Mouse (Mus musculus) lung, embryonic 14.5 days (tissue): ENCODE measurements around the gene Sfta2. TPM values are rescaled to one million over a fixed set of nuclear protein-coding genes. Genes with fewer than 3 reads are reported as not detected.

Source experiments
- ATAC-seq: fragments of 200-750 bp; cut with Nextera tagmentation; 2 replicates; pipeline ENCODE4 v1.8.0; 2017; ENCODE audit warnings: mild to moderate bottlenecking, moderate TSS enrichment, moderate library complexity; ENCODE audit not compliant: insufficient read depth
- DNase-seq: peaks from one replicate; pipeline ENCODE4 v3.0.0-alpha.2; 2015
- H3K27ac ChIP-seq: fragments of 300-500 bp; sonication (generic); 2 replicates; pipeline ENCODE4 v1.5.1; 2014; ENCODE audit warnings: low read depth, mild to moderate bottlenecking, moderate library complexity
- H3K27me3 ChIP-seq: fragments of 300-500 bp; sonication (generic); 2 replicates; pipeline ENCODE4 v1.6.1; 2014; ENCODE audit warnings: low read length, control low read depth; ENCODE audit not compliant: insufficient read depth
- H3K36me3 ChIP-seq: fragments of 300-500 bp; sonication (generic); 2 replicates; pipeline ENCODE4 v1.6.1; 2014; ENCODE audit warnings: control low read depth; ENCODE audit not compliant: insufficient read depth
- H3K4me1 ChIP-seq: fragments of 300-500 bp; sonication (generic); 2 replicates; pipeline ENCODE4 v1.6.1; 2014; ENCODE audit warnings: antibody characterized with exemption, control low read depth; ENCODE audit not compliant: insufficient read depth
- H3K4me2 ChIP-seq: fragments of 300-500 bp; sonication (generic); 2 replicates; pipeline ENCODE4 v1.6.1; 2014; ENCODE audit warnings: mild to moderate bottlenecking
- H3K4me3 ChIP-seq: fragments of 300-500 bp; sonication (generic); 2 replicates; pipeline ENCODE4 v1.5.1; 2014; ENCODE audit warnings: low read depth, low read length
- H3K9ac ChIP-seq: fragments of 300-500 bp; sonication (generic); 2 replicates; pipeline ENCODE4 v1.6.1; 2014
- H3K9me3 ChIP-seq: fragments of 300-500 bp; sonication (generic); 2 replicates; pipeline ENCODE4 v1.6.1; 2016; ENCODE audit warnings: low read depth, low read length, control low read depth
- CTCF ChIP-seq: IDR thresholded peaks from 2 replicates; pipeline ENCODE4 v1.5.1; 2016; ENCODE audit warnings: antibody characterized with exemption, low read depth
- WGBS: fragments of 180-500 bp; shearing (Covaris S2); extraction: QIAGEN DNeasy Blood & Tissue Kit; methylation state at CpG from one replicate; pipeline ENCODE4 v1.1.7; 2014; 5-methylcytosine and 5-hydroxymethylcytosine counted together
- polyA plus RNA-seq: library from polyadenylated mRNA; unstranded; fragments of >200 nt; fragmentation: Nextera tagmentation; extraction: Ambion mirVana; gene quantifications from 2 replicates; pipeline ENCODE4 v1.2.1, GENCODE M21; 2014

Gene Sfta2
- 61.3 and 64.3 TPM in 2 replicates for polyA plus RNA-seq

GRCm38 (mm10) chr17:35601249-35601648, at the start of gene Sfta2:
Sfta2 (plus strand) TSS chr17:35601549.
- no peak within 1 kb of the TSS for H3K4me2 ChIP-seq

DNA sequence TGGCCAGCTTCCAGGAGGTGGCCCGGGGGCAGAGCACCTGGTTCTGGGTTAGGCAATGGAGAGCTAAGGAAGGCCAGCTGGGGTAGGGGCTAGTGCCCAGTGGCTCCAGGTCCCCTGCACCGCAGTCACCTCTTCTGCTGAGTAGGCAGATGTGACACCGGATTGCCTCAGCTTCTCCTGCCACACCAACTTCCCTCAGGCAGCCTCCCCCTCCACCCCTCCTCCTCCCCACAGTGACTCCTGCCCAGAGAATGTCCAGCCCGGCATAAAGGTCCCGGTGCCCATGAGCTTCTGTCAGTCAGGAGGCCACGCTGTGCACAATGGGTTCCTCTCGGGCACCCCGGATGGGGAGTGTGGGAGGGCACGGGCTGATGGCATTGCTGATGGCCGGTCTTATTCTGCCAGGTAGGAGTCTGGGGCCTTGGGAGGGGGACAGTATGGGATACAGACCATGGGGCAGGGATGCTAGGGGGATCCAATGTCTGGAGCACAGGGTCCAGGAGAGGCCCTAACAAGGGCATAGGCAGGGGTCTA, 49.4 kb upstream of the Sfta2 start, which contains the start of gene Cdsn:
TSS of gene Cdsn (plus strand) at position 248 of the 534 bp plus-strand sequence.
- Histone ChIP-seq H3K4me1 (no peaks in the 10 kb centered on the region), H3K9ac (no peak within 1 kb of the TSS), H3K27ac (no peak within 1 kb of the TSS), H3K4me3 (no peak within 1 kb of the TSS), H3K27me3 (no peaks in the 10 kb centered on the region), H3K4me2 (no peak within 1 kb of the TSS), H3K36me3 (no peaks in the 10 kb centered on the region), H3K9me3 (no peaks in the 10 kb centered on the region)
- ATAC-seq (no peak), DNase-seq (no peak)
- TF ChIP-seq CTCF: no peak
- WGBS: 73% methylated on average over 10 of the region's 10 CpGs

More at GRCm38 (mm10) chr17:35601249-35601648, at the start of gene Sfta2:
- Histone ChIP-seq H3K9ac (no peak within 1 kb of the TSS), H3K4me1 (no peaks in the 10 kb centered on the region; the same call in 1 of the 2 replicates), H3K27me3 (no peaks in the 10 kb centered on the region; the same call in 1 of the 2 replicates), H3K36me3 (no peaks in the 10 kb centered on the region), H3K4me3 (no peak within 1 kb of the TSS), H3K9me3 (no peaks in the 10 kb centered on the region), H3K27ac (no peak within 1 kb of the TSS)
- ATAC-seq: no peak
- 44% methylated on average over 2 of the region's 2 CpGs for WGBS
- no peak for DNase-seq
- no peak for TF ChIP-seq CTCF

DNA sequence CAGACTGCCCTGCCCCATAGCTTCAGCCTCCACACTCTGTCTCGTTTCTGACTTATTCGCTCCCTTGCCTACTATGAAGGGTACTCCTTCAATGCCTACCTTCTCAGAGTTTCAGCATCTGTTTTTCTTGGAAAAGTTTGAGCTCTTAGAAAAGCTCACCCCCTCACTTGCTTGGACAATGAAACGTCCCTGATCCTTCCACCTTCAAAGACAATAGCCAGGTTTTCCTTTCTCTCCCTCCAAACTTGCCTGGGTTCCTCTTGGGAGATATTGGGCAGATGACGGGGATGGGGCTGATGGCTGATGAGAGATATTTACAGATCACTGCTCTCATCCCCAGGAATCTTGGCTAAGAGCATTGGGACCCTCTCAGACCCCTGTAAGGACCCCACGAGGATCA, 47.0 kb upstream of the Sfta2 start:
- Histone ChIP-seq H3K27me3 (no peaks in the 10 kb centered on the region), H3K27ac (no peak overlapping the region), H3K4me1 (no peaks in the 10 kb centered on the region), H3K9ac (no peak overlapping the region), H3K36me3 (no peaks in the 10 kb centered on the region), H3K4me2 (no peak overlapping the region), H3K9me3 (no peaks in the 10 kb centered on the region), H3K4me3 (no peak overlapping the region)
- DNase-seq: no peak
- TF ChIP-seq CTCF: no peak
- ATAC-seq: no peak
- 72% methylated on average over 5 of the region's 5 CpGs for WGBS

DNA sequence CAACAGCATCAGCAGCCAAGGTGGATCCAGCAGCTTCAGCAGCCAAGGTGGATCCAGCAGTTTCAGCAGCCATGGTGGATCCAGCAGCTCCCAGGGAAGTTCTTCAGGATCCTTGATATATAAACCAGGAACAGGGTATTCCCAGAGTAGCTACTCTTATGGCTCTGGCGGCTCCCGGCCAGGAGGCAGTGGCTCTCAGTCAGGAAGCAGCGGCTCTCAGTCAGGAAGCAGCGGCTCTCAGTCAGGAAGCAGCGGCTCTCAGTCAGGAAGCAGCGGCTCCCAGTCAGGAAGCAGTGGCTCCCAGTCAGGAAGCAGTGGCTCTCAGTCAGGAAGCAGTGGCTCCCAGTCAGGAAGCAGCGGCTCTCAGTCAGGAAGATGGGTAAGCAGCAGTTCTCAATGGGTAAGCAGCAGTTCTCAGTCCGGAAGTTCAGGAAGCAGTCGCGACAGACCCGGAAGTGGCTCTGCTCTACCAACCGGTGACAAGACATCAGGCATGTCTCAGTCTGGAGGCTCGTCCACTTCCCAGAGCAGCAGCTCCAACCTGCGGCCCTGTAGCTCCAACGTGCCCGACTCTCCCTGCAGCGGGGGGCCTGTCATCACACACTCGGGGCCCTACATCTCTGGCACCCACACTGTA, 46.5 kb upstream of the Sfta2 start:
- no peak overlapping the region for H3K4me3 ChIP-seq
- H3K27me3 ChIP-seq: no peaks in the 10 kb centered on the region
- H3K27ac ChIP-seq: no peak overlapping the region
- no peak for ATAC-seq
- no peak overlapping the region for H3K4me2 ChIP-seq
- H3K4me1 ChIP-seq: no peaks in the 10 kb centered on the region
- no peak for DNase-seq
- H3K9ac ChIP-seq: no peak overlapping the region
- no peak for TF ChIP-seq CTCF
- no peaks in the 10 kb centered on the region for H3K36me3 ChIP-seq
- WGBS: 81% methylated on average over 18 of the region's 18 CpGs
- no peaks in the 10 kb centered on the region for H3K9me3 ChIP-seq

GRCm38 (mm10) chr17:35556186-35556765, 45.1 kb upstream of the Sfta2 start:
- no peak for ATAC-seq
- Histone ChIP-seq H3K4me2 (no peak overlapping the region), H3K27me3 (no peaks in the 10 kb centered on the region), H3K4me3 (no peak overlapping the region), H3K4me1 (no peaks in the 10 kb centered on the region), H3K9ac (no peak overlapping the region), H3K27ac (no peak overlapping the region), H3K36me3 (no peaks in the 10 kb centered on the region), H3K9me3 (no peaks in the 10 kb centered on the region)
- no peak for TF ChIP-seq CTCF
- WGBS: 86% methylated on average over 13 of the region's 13 CpGs
- DNase-seq: no peak

DNA sequence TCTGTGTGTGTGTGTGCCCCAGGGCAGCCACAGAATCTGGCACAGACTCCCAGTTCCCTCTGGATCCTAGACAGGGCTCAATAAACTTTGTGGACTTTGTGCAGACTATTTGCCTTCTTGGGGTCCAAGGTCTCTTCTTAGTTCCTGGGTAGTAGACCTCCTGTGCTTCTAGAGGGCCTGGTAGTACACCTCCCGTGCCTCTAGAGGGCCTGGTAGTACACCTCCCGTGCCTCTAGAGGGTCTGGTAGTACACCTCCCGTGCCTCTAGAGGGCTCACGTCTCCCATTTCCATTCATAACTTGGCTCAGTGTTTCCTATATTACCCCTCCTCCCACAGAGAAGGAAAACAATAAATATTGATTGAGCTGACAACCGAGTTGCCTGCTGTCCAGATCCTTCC, 44.5 kb upstream of the Sfta2 start:
- H3K27ac ChIP-seq: no peak overlapping the region
- H3K4me3 ChIP-seq: no peak overlapping the region
- peak; percentile 80 for TF ChIP-seq CTCF
- DNase-seq (peak; percentile 72), ATAC-seq (no peak)
- 19% methylated on average over 5 of the region's 5 CpGs for WGBS
- H3K9me3 ChIP-seq: no peaks in the 10 kb centered on the region
- no peaks in the 10 kb centered on the region for H3K4me1 ChIP-seq
- no peaks in the 10 kb centered on the region for H3K36me3 ChIP-seq
- H3K9ac ChIP-seq: no peak overlapping the region
- H3K27me3 ChIP-seq: no peaks in the 10 kb centered on the region
- H3K4me2 ChIP-seq: no peak overlapping the region

- no peak for ATAC-seq
- H3K4me1 ChIP-seq: no peaks in the 10 kb centered on the region
- no peak overlapping the region for H3K4me2 ChIP-seq
- WGBS: 59% methylated on average over 9 of the region's 9 CpGs
- no peaks in the 10 kb centered on the region for H3K27me3 ChIP-seq
- H3K9me3 ChIP-seq: no peaks in the 10 kb centered on the region
- H3K27ac ChIP-seq: no peak overlapping the region
- TF ChIP-seq CTCF: no peak
- no peak for DNase-seq
- H3K36me3 ChIP-seq: no peaks in the 10 kb centered on the region
- no peak overlapping the region for H3K4me3 ChIP-seq
- H3K9ac ChIP-seq: no peak overlapping the region
Measured at GRCm38 (mm10) chr17:35557351-35557750, 44.0 kb upstream of the Sfta2 start.
